Mouse (Mus musculus): ENCODE results near the gene Col6a6. TPM values are rescaled to one million over a fixed set of nuclear protein-coding genes. Genes with fewer than 3 reads are reported as not detected.

The Col6a6 gene
- total RNA-seq, 1 experiment: 0.58 TPM

DNA sequence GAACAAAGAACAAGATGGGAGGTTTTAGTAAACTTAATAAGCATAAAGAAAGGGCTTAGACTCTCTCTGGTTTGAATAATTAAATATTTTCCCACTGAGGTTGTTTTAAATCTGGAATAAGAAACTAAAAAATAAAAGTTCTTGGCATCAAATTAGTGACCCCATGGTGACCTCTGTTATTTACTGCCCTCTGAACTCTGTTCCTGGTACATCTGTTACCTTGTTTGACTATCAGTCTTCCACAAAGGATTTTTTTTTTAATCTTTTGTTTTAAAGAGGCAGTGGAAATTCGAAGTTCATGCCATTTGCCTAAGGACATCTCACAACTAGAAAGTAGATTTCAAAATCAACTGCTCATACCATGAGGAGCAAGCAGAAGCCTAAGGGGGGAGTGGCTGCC is 73.7 kb downstream of the Col6a6 start:
- DNase-seq (ENCODE audit: low read depth, low spot score): no peak
- Histone ChIP-seq H3K27ac (ENCODE audit: insufficient read depth, low read depth, low read length, poor library complexity, severe bottlenecking) (no peak overlapping the region), H3K9ac (ENCODE audit: insufficient read depth, low read depth, low read length, poor library complexity, severe bottlenecking) (no peak overlapping the region), H3K36me3 (ENCODE audit: control insufficient read depth, insufficient read depth, low read length, poor library complexity, severe bottlenecking) (no peaks in the 10 kb centered on the region), H3K4me1 (ENCODE audit: control insufficient read depth in 2 of 2, insufficient read depth in 2 of 2, low read length in 2 of 2, poor library complexity in 1 of 2) (no peaks in the 10 kb centered on the region), H3K9me3 (ENCODE audit: control insufficient read depth, insufficient read depth, low read depth, low read length) (no peaks in the 10 kb centered on the region), H3K4me3 (ENCODE audit: insufficient read depth in 1 of 2, low read depth in 1 of 2, low read length in 2 of 2, poor library complexity in 1 of 2, severe bottlenecking in 1 of 2) (no peak overlapping the region)
- in situ Hi-C loops (cut with MboI; ENCODE audit: low sequenced_read_pairs in 2 of 2, unreplicated experiment in 2 of 2): no loop called here
- TF ChIP-seq ZNF384 (IDR thresholded peaks at IDR 0.05; ENCODE audit: low read depth, low read length): no peak
- TF ChIP-seq HCFC1 (IDR thresholded peaks at IDR 0.05; ENCODE audit: borderline replicate concordance, insufficient read depth, low read length): no peak
- no peak for TF ChIP-seq ZC3H11A (IDR thresholded peaks at IDR 0.05; ENCODE audit: borderline replicate concordance, low read depth, low read length)
- no peak for TF ChIP-seq CHD2 (IDR thresholded peaks at IDR 0.05; ENCODE audit: low read depth, low read length)
- no peak for TF ChIP-seq MAFK (IDR thresholded peaks at IDR 0.05; ENCODE audit: insufficient read depth, low read depth, low read length)

- no peak for DNase-seq (ENCODE audit: low read depth, low spot score)
- H3K9me3 ChIP-seq (ENCODE audit: control insufficient read depth, insufficient read depth, low read depth, low read length): no peaks in the 10 kb centered on the region
- no peaks in the 10 kb centered on the region for H3K4me1 ChIP-seq (ENCODE audit: control insufficient read depth in 2 of 2, insufficient read depth in 2 of 2, low read length in 2 of 2, poor library complexity in 1 of 2)
- no peak overlapping the region for H3K9ac ChIP-seq (ENCODE audit: insufficient read depth, low read depth, low read length, poor library complexity, severe bottlenecking)
- no peaks in the 10 kb centered on the region for H3K36me3 ChIP-seq (ENCODE audit: control insufficient read depth, insufficient read depth, low read length, poor library complexity, severe bottlenecking)
- H3K4me3 ChIP-seq (ENCODE audit: insufficient read depth in 1 of 2, low read depth in 1 of 2, low read length in 2 of 2, poor library complexity in 1 of 2, severe bottlenecking in 1 of 2): no peak overlapping the region
- no peak overlapping the region for H3K27ac ChIP-seq (ENCODE audit: insufficient read depth, low read depth, low read length, poor library complexity, severe bottlenecking)
- in situ Hi-C loops (cut with MboI; ENCODE audit: low sequenced_read_pairs in 2 of 2, unreplicated experiment in 2 of 2): no loop called here
- TF ChIP-seq ZNF384 (IDR thresholded peaks at IDR 0.05; ENCODE audit: low read depth, low read length) (0 out of 2 replicates have a peak, but pooled peaks have one; percentile 20), CHD2 (IDR thresholded peaks at IDR 0.05; ENCODE audit: low read depth, low read length) (no peak)
Measured at GRCm38 (mm10) chr9:105745861-105746260, 82.1 kb downstream of the Col6a6 start.

- Histone ChIP-seq H3K4me3 (ENCODE audit: insufficient read depth in 1 of 2, low read depth in 1 of 2, low read length in 2 of 2, poor library complexity in 1 of 2, severe bottlenecking in 1 of 2) (no peak overlapping the region), H3K27ac (ENCODE audit: insufficient read depth, low read depth, low read length, poor library complexity, severe bottlenecking) (no peak overlapping the region), H3K9ac (ENCODE audit: insufficient read depth, low read depth, low read length, poor library complexity, severe bottlenecking) (no peak overlapping the region), H3K4me1 (ENCODE audit: control insufficient read depth in 2 of 2, insufficient read depth in 2 of 2, low read length in 2 of 2, poor library complexity in 1 of 2) (no peaks in the 10 kb centered on the region), H3K36me3 (ENCODE audit: control insufficient read depth, insufficient read depth, low read length, poor library complexity, severe bottlenecking) (no peaks in the 10 kb centered on the region), H3K9me3 (ENCODE audit: control insufficient read depth, insufficient read depth, low read depth, low read length) (no peaks in the 10 kb centered on the region)
- DNase-seq (ENCODE audit: low read depth, low spot score): no peak
- in situ Hi-C loops (cut with MboI; ENCODE audit: low sequenced_read_pairs in 2 of 2, unreplicated experiment in 2 of 2): no loop called here
- TF ChIP-seq ZC3H11A (IDR thresholded peaks at IDR 0.05; ENCODE audit: borderline replicate concordance, low read depth, low read length): no peak
- no peak for TF ChIP-seq MAFK (IDR thresholded peaks at IDR 0.05; ENCODE audit: insufficient read depth, low read depth, low read length)
- TF ChIP-seq ZNF384 (IDR thresholded peaks at IDR 0.05; ENCODE audit: low read depth, low read length): no peak
- TF ChIP-seq CHD2 (IDR thresholded peaks at IDR 0.05; ENCODE audit: low read depth, low read length): no peak
- TF ChIP-seq HCFC1 (IDR thresholded peaks at IDR 0.05; ENCODE audit: borderline replicate concordance, insufficient read depth, low read length): no peak
Measured at GRCm38 (mm10) chr9:105740413-105740812, 87.5 kb downstream of the Col6a6 start.

DNA sequence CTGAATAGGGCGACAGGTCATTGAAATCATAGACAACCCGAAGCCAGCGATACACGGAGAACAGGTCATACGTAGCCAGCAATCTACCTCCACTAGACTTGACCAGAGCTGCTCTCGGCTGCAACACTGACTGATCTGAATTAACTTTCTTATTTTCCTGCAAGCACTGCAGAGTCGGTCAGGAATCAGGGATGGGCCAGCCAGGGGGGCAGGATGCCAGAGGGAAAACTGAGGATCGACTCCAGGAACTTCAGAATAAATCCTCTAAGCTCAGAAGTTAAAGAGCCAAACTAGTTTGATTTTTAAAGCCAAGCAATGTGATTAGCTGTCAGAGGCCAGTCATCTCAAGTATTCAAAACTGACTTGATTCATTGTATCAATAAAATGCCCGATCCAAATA is 88.5 kb downstream of the Col6a6 start:
- H3K36me3 ChIP-seq (ENCODE audit: control insufficient read depth, insufficient read depth, low read length, poor library complexity, severe bottlenecking): no peaks in the 10 kb centered on the region
- H3K4me3 ChIP-seq (ENCODE audit: insufficient read depth in 1 of 2, low read depth in 1 of 2, low read length in 2 of 2, poor library complexity in 1 of 2, severe bottlenecking in 1 of 2): no peak overlapping the region
- no peak for DNase-seq (ENCODE audit: low read depth, low spot score)
- H3K9ac ChIP-seq (ENCODE audit: insufficient read depth, low read depth, low read length, poor library complexity, severe bottlenecking): no peak overlapping the region
- no peak for TF ChIP-seq HCFC1 (IDR thresholded peaks at IDR 0.05; ENCODE audit: borderline replicate concordance, insufficient read depth, low read length)
- no peak for TF ChIP-seq ZNF384 (IDR thresholded peaks at IDR 0.05; ENCODE audit: low read depth, low read length)
- no peak for TF ChIP-seq CHD2 (IDR thresholded peaks at IDR 0.05; ENCODE audit: low read depth, low read length)
- TF ChIP-seq MAFK (IDR thresholded peaks at IDR 0.05; ENCODE audit: insufficient read depth, low read depth, low read length): no peak
- TF ChIP-seq ZC3H11A (IDR thresholded peaks at IDR 0.05; ENCODE audit: borderline replicate concordance, low read depth, low read length): no peak
- no peaks in the 10 kb centered on the region for H3K9me3 ChIP-seq (ENCODE audit: control insufficient read depth, insufficient read depth, low read depth, low read length)
- no peaks in the 10 kb centered on the region for H3K4me1 ChIP-seq (ENCODE audit: control insufficient read depth in 2 of 2, insufficient read depth in 2 of 2, low read length in 2 of 2, poor library complexity in 1 of 2)
- H3K27ac ChIP-seq (ENCODE audit: insufficient read depth, low read depth, low read length, poor library complexity, severe bottlenecking): no peak overlapping the region
- in situ Hi-C loops (cut with MboI; ENCODE audit: low sequenced_read_pairs in 2 of 2, unreplicated experiment in 2 of 2): no loop called here

DNA sequence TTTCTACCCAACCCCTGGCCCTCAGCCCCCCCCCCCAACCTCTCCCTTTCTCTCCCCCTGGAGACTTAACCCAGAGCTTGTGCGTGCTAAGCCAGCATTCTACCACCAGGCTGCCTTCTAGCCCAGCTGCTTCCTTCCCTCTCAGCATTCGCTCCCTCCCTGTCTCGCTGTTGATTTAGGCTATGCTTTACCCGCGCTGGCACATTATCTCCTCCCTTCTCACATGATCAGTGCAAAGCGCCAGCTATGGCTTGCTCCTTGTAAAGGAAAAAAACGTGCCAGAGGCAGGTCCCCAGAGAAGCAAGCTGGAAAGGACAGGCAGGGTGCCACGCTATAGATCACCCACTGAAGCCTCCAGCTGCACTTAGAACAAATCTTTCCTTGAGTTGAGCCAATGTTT is 90.5 kb downstream of the Col6a6 start:
- no peak overlapping the region for H3K27ac ChIP-seq (ENCODE audit: insufficient read depth, low read depth, low read length, poor library complexity, severe bottlenecking)
- no peak overlapping the region for H3K4me3 ChIP-seq (ENCODE audit: insufficient read depth in 1 of 2, low read depth in 1 of 2, low read length in 2 of 2, poor library complexity in 1 of 2, severe bottlenecking in 1 of 2)
- no peaks in the 10 kb centered on the region for H3K36me3 ChIP-seq (ENCODE audit: control insufficient read depth, insufficient read depth, low read length, poor library complexity, severe bottlenecking)
- H3K9me3 ChIP-seq (ENCODE audit: control insufficient read depth, insufficient read depth, low read depth, low read length): no peaks in the 10 kb centered on the region
- in situ Hi-C loops (cut with MboI; ENCODE audit: low sequenced_read_pairs in 2 of 2, unreplicated experiment in 2 of 2): no loop called here
- no peak overlapping the region for H3K9ac ChIP-seq (ENCODE audit: insufficient read depth, low read depth, low read length, poor library complexity, severe bottlenecking)
- no peaks in the 10 kb centered on the region for H3K4me1 ChIP-seq (ENCODE audit: control insufficient read depth in 2 of 2, insufficient read depth in 2 of 2, low read length in 2 of 2, poor library complexity in 1 of 2)
- TF ChIP-seq CHD2 (IDR thresholded peaks at IDR 0.05; ENCODE audit: low read depth, low read length): no peak
- no peak for DNase-seq (ENCODE audit: low read depth, low spot score)
